Mouse (Mus musculus) heart, adult 2 months (tissue): ENCODE measurements at regions not wholly inside any gene's neighbourhood (a gene's known extent, or its start where the extent isn't known, plus 50 kb on each side); places are given as distances from the start of the nearest gene placed in this dataset.

ENCODE experiments used
- CTCF ChIP-seq: fragments of 200-600 bp; IDR thresholded peaks from 2 replicates; pipeline ENCODE4 v1.8.1; 2022; ENCODE audit warnings: antibody characterized with exemption, mild to moderate bottlenecking, moderate library complexity
- POLR2A ChIP-seq: fragments of 200-500 bp; IDR thresholded peaks from 2 replicates; pipeline ENCODE4 v1.6.1; 2011; ENCODE audit warnings: mild to moderate bottlenecking, low read depth, low read length, control low read depth; ENCODE audit not compliant: insufficient read depth

DNA sequence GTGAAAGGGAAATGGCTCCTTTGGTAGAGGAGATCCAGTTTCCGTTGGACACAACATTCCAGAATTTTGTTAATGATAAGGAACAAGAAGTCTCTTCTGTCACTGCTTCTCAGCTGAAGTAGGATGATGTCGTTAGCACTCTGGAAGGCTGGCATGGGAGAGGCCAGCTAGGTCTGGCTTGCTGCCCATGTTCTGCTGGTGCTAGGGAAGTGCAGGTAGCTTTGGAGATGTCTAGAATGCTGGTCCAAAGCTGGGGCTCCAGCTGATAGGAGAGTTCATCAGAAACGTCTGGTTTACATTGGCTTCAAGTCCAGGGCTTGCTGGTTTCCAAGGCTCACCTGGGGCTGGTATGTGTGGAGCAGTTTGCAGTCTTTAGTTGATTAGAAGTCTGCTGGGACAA, 156.3 kb downstream of the Diras2 start:
- TF ChIP-seq CTCF (no peak), POLR2A (no peak)
